In genomic region chr1:172143570-172143969, GRCm38 (mm10) we compare ENCODE assay signal across 9 mouse cellular contexts. TPM values are rescaled to one million over a fixed set of nuclear protein-coding genes. Genes with fewer than 3 reads are reported as not detected.
DNase-seq lines count a peak whose midpoint lies in the region; ATAC-seq and TF ChIP-seq lines count a peak whose summit lies in the region.
"Had no signal": no experiment of that assay in that cellular context is flagged by ENCODE, and none has a peak within 500 bp of the region (broad histone marks: within the 10 kb centered on the region; RNA-seq: fewer than 3 reads in every experiment).

No protein-coding gene starts in this region.

- DNase-seq in adrenal gland, postnatal 14 days = peak; percentile 73
- no peak for DNase-seq in adrenal gland, postnatal 4 days (ENCODE audit: low spot score in 2 of 2)
- peak; percentile 36 for DNase-seq in urinary bladder, postnatal 25 days (ENCODE audit: low spot score)
- no peak for DNase-seq in urinary bladder, postnatal 4 days (ENCODE audit: low spot score in 2 of 2)
- DNase-seq in layer of hippocampus, adult 2 months (ENCODE audit: low spot score in 2 of 2) = peak; percentile 72
- DNase-seq in thymus, postnatal 10 days (ENCODE audit: low spot score in 2 of 2) = peak; percentile 56 to 69

- 0 out of 2 replicates have a peak, but pooled peaks have one; percentile 43 for ATAC-seq in erythroid progenitor cell, adult 5-6 weeks (replicated peaks; ENCODE audit: low FRiP score, poor library complexity, severe bottlenecking)
- ATAC-seq in megakaryocyte, adult 5-6 weeks (ENCODE audit: poor library complexity, severe bottlenecking) = peak; percentile 54

- no peak overlapping the region for H3K27ac ChIP-seq in layer of hippocampus, adult 2 months

- TF ChIP-seq CTCF in layer of hippocampus, adult 2 months (conservative IDR thresholded peaks at IDR 0.05) = peak; percentile 79

- H3K4me3 ChIP-seq in layer of hippocampus, adult 2 months = no peak overlapping the region
- H3K4me3 ChIP-seq: myocyte had no signal

RNA-seq across cellular contexts. Expression of gene Dcaf8, which starts 4.3 kb away (rescaled TPM):
- total RNA-seq in adrenal gland, postnatal 14 days (2021) = 118 and 125 TPM in 2 replicates
- 100 to 1,000 TPM; 177 to 181 TPM for total RNA-seq in adrenal gland, postnatal 4 days (2021)
- total RNA-seq in erythroid progenitor cell, adult 5-6 weeks (2015; ENCODE audit: low replicate concordance) = 77.5 TPM in 2 replicates
- 141 and 176 TPM in 2 replicates for total RNA-seq in erythroid progenitor cell, adult 5-6 weeks (2017; ENCODE audit: low replicate concordance)
- total RNA-seq in layer of hippocampus, adult 2 months (2021) = 100 to 1,000 TPM; 114 to 116 TPM
- total RNA-seq in megakaryocyte, adult 5-6 weeks (2015) = 18.9 and 19.4 TPM in 2 replicates
- 63.9 and 71.6 TPM in 2 replicates for total RNA-seq in megakaryocyte, adult 5-6 weeks (2017)

RNA-seq across cellular contexts. Expression of gene Pex19, which starts 17.0 kb away (rescaled TPM):
- 135 and 141 TPM in 2 replicates for total RNA-seq in adrenal gland, postnatal 14 days (2021)
- 100 to 1,000 TPM; 168 to 170 TPM for total RNA-seq in adrenal gland, postnatal 4 days (2021)
- 14.7 and 15.1 TPM in 2 replicates for total RNA-seq in erythroid progenitor cell, adult 5-6 weeks (2015; ENCODE audit: low replicate concordance)
- total RNA-seq in erythroid progenitor cell, adult 5-6 weeks (2017; ENCODE audit: low replicate concordance) = 15.4 and 21.5 TPM in 2 replicates
- total RNA-seq in layer of hippocampus, adult 2 months (2021) = 10 to 100 TPM; 84.9 to 88.3 TPM
- total RNA-seq in megakaryocyte, adult 5-6 weeks (2015) = 16.6 and 17.5 TPM in 2 replicates
- 33.9 and 36.5 TPM in 2 replicates for total RNA-seq in megakaryocyte, adult 5-6 weeks (2017)

Comparison
In these comparisons a context has a peak if more than half of its experiments do, and no peak if none do; other contexts are left out.
1. DNase-seq: peak in adrenal gland, postnatal 14 days (single experiment), urinary bladder, postnatal 25 days (single experiment), layer of hippocampus, adult 2 months (2 of 2) and thymus, postnatal 10 days (2 of 2); none in adrenal gland, postnatal 4 days (0 of 2) and urinary bladder, postnatal 4 days (0 of 2).